Mouse (Mus musculus) naive thymus-derived CD4-positive, alpha-beta T cell, adult 2 months (primary cell): ENCODE measurements around the gene Sycp2.
"Not testable (repeated sequence)": the region's sequence is repeated elsewhere in the genome, so short reads cannot be mapped to it uniquely, and the experiment has no call there.

Experiments used
- DNase-seq: peaks from one replicate; pipeline ENCODE4 v3.0.0-alpha.2; 2011; ENCODE audit warnings: low read depth

Gene Sycp2

GRCm38 (mm10) chr2:178413481-178414260, 6.2 kb upstream of the Sycp2 start:
- DNase-seq = no peak

GRCm38 (mm10) chr2:178413081-178413480, 5.6 kb upstream of the Sycp2 start:
- DNase-seq = no peak

DNA sequence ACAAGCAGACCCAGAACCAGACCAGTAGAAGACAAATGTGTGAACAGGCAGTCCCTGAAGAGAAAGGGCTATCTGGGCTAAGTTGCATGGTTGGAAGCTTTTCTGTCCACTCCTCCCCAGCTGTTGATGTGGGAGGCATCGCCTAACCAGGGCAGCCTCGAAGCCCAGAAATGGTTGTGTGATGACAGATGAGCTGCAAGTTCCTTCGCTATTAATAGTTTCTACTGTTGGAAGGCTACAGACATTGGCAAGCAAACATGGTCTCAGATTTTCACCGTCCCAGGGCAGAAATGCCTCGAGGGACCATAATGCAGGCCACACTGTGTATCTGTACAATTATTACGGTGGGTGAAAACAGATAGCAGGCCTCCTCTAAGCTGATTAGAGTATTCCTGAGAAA, 5.1 kb upstream of the Sycp2 start:
- no peak for DNase-seq

DNA sequence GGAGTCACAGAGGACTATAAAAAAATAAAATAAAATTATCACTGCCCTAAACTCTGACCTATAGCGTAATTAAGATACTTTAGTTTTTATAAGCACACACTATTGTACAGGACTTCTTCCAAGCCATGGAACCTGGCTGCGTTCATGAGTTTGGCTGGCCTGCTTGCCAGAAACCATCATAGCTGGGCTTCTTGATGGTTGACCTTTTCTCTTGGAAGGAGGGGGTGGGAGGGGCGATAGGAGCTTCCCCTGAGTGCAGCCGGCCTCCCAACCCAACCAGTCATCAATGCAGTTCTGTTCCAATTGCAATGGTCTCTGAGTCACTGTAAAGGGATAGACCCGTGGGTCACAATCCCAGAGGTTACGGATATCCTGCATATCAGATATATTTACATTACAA, 2.8 kb upstream of the Sycp2 start:
- DNase-seq = no peak

- DNase-seq = no peak
These were observed 1.5 kb upstream of the Sycp2 start for GRCm38 (mm10) chr2:178409024-178409423.

GRCm38 (mm10) chr2:178342597-178342996, 64.9 kb downstream of the Sycp2 start:
- DNase-seq = no peak

- DNase-seq = not testable (repeated sequence)
These were observed 65.4 kb downstream of the Sycp2 start for GRCm38 (mm10) chr2:178342105-178342504.

GRCm38 (mm10) chr2:178339044-178339443, 68.4 kb downstream of the Sycp2 start:
- no peak for DNase-seq

GRCm38 (mm10) chr2:178337878-178338277, 69.6 kb downstream of the Sycp2 start:
- DNase-seq = no peak

GRCm38 (mm10) chr2:178329986-178330385, 77.5 kb downstream of the Sycp2 start:
- DNase-seq = no peak

DNA sequence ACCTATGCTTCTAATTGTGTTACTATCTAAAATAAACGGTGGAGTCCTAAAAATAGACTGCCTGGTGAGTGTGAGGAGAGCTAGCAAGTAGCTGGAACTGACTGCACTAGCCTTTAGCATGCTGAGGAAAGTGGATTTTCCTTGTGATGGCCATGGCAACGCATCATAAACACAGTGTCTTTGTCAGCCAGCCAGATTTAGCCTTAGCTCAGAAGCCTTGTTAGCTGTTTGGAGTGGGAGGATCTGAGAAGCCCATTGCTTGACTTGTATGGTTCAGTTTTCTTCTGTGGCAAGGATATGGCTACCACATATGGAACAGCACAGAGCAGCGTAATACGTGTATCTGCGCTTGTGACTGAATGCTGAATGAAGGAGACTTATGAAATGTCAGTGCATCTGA, 77.9 kb downstream of the Sycp2 start:
- no peak for DNase-seq

GRCm38 (mm10) chr2:178327466-178328040, 79.9 kb downstream of the Sycp2 start:
- no peak for DNase-seq

DNA sequence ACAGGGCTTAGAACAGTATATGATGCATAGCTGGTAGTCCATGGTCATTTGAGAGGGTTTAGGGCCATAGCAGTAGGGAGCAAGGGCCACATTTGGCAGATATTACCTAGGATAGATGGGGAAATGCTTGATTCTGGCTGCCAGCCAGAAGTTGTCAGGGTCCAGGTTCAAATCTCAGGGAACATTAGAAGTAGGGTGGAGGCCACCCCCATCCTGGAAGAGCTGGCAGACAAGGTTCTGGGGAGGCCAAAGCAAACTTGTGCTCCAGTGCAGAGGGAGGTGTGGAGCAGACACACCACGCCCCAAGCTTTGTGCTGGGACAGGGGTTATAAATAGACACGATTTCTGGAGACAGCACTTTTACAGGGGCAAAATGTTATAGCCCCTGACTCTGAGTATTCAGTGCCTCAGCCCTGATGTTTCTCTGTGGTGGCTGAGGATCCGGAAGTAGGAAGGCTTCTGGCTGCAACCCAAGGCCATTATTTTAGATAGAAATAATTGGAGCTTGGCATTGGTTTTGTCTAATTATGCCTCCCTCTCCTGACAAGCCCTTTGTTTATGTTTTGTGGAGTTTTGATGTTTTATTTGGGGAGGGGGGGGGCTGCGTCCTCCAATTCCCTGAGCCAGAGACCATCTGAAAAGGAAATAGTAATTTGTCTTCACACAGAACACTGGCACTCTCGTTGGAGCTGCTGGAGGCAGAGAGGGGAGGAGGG, 80.6 kb downstream of the Sycp2 start:
- DNase-seq = no peak

DNA sequence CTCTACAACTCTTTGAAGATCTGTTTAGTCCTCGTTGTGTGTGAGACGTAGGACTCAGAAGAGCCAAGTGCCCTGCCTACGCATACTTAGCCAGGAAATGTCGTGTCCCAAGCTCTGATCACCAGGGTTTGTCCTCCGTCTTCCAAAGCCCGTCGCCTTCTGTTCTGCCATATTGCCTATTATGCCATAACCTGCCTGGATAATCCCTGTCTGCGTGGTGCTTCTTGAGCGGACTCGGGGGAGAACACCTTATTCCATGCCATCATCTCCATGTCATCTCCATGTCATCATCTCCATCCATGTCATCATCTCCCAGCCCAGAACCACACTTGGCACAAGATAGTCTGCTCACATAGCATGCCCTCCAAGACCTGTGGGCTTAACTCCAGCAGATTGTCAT, 81.4 kb downstream of the Sycp2 start:
- DNase-seq = no peak

GRCm38 (mm10) chr2:178324818-178325217, 82.7 kb downstream of the Sycp2 start:
- no peak for DNase-seq

DNA sequence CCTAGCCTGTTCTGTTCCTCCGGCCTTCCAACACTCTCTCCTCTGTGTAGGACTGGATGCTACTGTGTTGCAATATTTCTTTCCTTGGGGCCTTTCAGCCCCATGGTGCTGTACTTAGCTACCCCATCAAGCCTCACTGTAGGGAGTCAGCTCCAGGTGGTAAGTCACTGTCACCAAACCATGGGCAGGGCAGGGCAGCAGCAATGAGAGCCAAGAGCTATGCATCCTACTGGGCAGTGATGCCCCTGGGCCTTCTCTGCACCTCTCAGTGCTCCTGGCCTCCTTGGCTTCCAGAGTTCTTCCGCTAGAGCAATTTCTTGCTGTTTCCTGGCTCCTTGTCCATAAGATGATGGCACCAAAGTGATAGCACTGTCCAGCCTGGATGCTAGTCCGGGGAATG, 83.1 kb downstream of the Sycp2 start:
- no peak for DNase-seq

- no peak for DNase-seq
These were observed 86.2 kb downstream of the Sycp2 start for GRCm38 (mm10) chr2:178321271-178321670.

GRCm38 (mm10) chr2:178319766-178320165, 87.7 kb downstream of the Sycp2 start:
- no peak for DNase-seq

GRCm38 (mm10) chr2:178316281-178316680, 91.2 kb downstream of the Sycp2 start:
- no peak for DNase-seq

DNA sequence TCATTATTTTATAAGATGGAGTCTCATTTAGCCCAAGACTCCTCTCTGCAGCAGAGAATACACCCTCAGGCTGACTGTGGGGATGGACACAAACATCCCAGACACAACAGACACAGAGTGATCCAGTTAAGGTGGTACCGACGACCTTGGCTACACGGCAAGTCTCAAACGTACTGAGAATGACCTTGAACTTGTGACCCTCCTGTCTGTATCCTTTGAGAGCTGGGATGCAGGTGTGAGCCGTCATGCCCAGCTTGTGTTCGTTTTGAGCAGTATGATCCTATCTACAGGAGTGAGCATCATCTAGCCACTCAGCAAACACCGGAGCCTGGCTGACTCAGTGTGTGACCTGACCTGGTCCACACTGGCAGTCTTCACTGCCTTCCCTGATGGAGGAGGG, 93.9 kb downstream of the Sycp2 start:
- no peak for DNase-seq

DNA sequence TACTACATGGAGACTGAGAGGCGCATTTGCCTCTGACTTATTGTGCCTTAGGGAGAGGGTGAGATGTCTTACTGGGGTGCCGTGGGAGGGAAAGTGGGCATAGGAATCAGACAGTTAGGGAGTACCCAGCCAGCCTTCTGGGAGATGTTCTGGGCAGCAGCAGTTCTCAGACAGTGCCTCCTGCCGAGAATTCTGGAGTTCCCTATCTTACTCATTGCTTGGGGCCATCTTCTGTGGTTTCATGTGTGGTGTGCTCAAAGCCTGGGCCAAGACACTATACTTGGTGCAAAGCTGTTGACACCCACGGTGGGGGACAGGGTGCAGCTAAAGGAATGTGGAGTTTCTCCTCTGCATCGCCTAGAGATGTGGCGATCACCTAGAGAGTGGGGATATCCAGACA, 102.8 kb downstream of the Sycp2 start:
- DNase-seq = no peak

DNA sequence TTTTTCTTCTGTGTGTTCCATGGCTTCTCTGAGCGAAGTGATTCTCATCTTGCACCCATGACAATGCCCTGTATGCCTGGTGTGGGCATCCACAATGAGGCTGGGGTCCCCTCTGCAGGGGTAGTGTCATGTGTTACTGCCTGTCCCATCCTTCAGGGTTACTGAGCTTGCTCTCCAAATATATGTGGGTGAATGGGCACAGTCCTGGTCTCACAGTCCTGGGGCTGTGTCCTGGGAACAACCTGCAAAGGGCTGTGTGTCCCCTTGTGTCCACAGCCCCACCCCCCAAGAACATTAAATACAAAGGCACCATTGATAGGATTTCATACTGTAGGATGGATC, 103.3 kb downstream of the Sycp2 start:
- no peak for DNase-seq

GRCm38 (mm10) chr2:178303453-178304187, 103.9 kb downstream of the Sycp2 start:
- DNase-seq = no peak
